Mouse (Mus musculus) embryonic fibroblast, embryonic 13.5 days (primary cell): ENCODE measurements around the gene Gm12248.

ENCODE experiments used
- CTCF ChIP-seq: IDR thresholded peaks from 2 replicates; pipeline ENCODE4 v1.5.1; 2011; ENCODE audit warnings: mild to moderate bottlenecking, control low read depth, low read length, moderate library complexity, borderline replicate concordance; ENCODE audit not compliant: insufficient read depth
- POLR2A ChIP-seq: IDR thresholded peaks from 2 replicates; pipeline ENCODE4 v1.6.1; 2011; ENCODE audit warnings: low read depth, mild to moderate bottlenecking, control low read depth, low read length, moderate library complexity

DNA sequence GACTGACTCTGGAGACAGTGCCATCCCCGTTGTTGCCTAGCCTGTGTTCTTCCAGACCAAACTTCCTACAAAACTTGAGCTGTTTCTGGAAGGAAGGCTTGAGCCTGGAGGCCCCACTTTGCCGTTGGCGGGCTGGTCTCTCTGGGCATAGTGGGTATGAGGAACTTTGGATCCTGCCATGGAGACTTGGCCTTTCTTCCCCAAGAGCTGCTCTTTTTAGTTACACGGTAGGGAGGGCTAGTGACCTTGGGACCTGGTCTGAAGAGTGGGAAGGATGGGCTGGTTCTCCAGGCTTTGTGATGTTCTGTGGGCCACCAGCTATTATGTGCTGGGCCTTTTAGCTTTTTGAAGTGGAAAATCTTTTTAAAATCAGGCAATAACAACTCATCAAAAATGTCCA is 67.1 kb downstream of the Gm12248 start:
- TF ChIP-seq POLR2A (no peak), CTCF (no peak)
